In the genomic region with DNA sequence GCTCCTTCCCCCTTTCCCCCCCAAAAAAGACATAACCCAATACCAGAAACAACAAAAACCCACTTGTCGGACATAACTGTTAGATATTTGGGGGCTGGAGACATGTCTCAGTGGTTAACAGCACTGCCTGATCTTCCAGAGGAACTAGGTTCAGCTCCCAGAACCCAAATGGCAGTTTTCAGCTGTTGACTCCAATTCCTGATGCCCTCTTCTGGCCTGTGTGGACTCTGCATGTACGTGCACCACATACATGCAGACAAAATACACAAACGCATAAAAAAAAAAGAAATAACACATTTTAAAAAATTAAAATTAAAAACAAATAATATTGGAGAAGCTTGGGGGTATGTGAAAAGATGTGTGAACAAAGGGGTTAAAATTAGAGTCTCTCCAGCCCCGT, we compare ENCODE assay signal across 9 mouse cellular contexts. TPM values are rescaled to one million over a fixed set of nuclear protein-coding genes. Genes with fewer than 3 reads are reported as not detected.
DNase-seq lines count a peak whose midpoint lies in the region; ATAC-seq and TF ChIP-seq lines count a peak whose summit lies in the region.
"Had no signal": no experiment of that assay in that cellular context is flagged by ENCODE, and none has a peak within 500 bp of the region (broad histone marks: within the 10 kb centered on the region; RNA-seq: fewer than 3 reads in every experiment).

No protein-coding gene starts in this region.

- no peak for ATAC-seq in heart, postnatal 0 days (ENCODE audit: insufficient read depth, low read depth)
- ATAC-seq in intestine, embryonic 16.5 days: no peak

- H3K27ac ChIP-seq in heart, adult 2 months: no peak overlapping the region
- H3K27ac ChIP-seq in heart, embryonic 10.5 days: no peak overlapping the region
- no peak overlapping the region for H3K27ac ChIP-seq in heart, postnatal 0 days (ENCODE audit: low read depth)
- no peak overlapping the region for H3K27ac ChIP-seq in intestine, embryonic 16.5 days (ENCODE audit: low read length)
- H3K27ac ChIP-seq: neural tube, embryonic 13.5 days had no signal

- no peaks in the 10 kb centered on the region for H3K79me2 ChIP-seq in heart, adult 2 months (replicated peaks; ENCODE audit: control insufficient read depth, insufficient read depth, low read length)

- WGBS in heart, adult 2 months: 91% methylated on average over 4 of the region's 4 CpGs
- 86% methylated on average over 4 of the region's 4 CpGs for WGBS in heart, embryonic 10.5 days
- 92% methylated on average over 4 of the region's 4 CpGs for WGBS in heart, postnatal 0 days
- WGBS in intestine, embryonic 16.5 days: 88% methylated on average over 4 of the region's 4 CpGs

- no peaks in the 10 kb centered on the region; the same call in 1 of the 2 replicates for H3K4me1 ChIP-seq in heart, adult 2 months (ENCODE audit: control insufficient read depth, insufficient read depth, low read length)
- H3K4me1 ChIP-seq in heart, embryonic 10.5 days: 0 out of 2 replicates have a peak, but pooled peaks cover 7% of the 10 kb centered on the region
- H3K4me1 ChIP-seq in heart, postnatal 0 days (ENCODE audit: control insufficient read depth, insufficient read depth): no peaks in the 10 kb centered on the region
- H3K4me1 ChIP-seq in intestine, embryonic 16.5 days (ENCODE audit: control insufficient read depth, insufficient read depth, low read length): no peaks in the 10 kb centered on the region
- H3K4me1 ChIP-seq: neural tube, embryonic 13.5 days had no signal

- no peaks in the 10 kb centered on the region for H3K27me3 ChIP-seq in heart, adult 2 months (ENCODE audit: control insufficient read depth, insufficient read depth, low read length)
- H3K27me3 ChIP-seq in heart, embryonic 10.5 days (ENCODE audit: insufficient read depth, poor library complexity, severe bottlenecking): no peaks in the 10 kb centered on the region
- H3K27me3 ChIP-seq in heart, postnatal 0 days (ENCODE audit: control insufficient read depth, insufficient read depth, low read length): no peaks in the 10 kb centered on the region
- no peaks in the 10 kb centered on the region for H3K27me3 ChIP-seq in intestine, embryonic 16.5 days (replicated peaks; ENCODE audit: control insufficient read depth, insufficient read depth, low read length)
- H3K27me3 ChIP-seq: neural tube, embryonic 13.5 days had no signal

- no peak overlapping the region for H3K4me2 ChIP-seq in heart, postnatal 0 days (ENCODE audit: low read depth, low read length)
- no peak overlapping the region for H3K4me2 ChIP-seq in intestine, embryonic 16.5 days (ENCODE audit: low read depth, low read length)
- H3K4me2 ChIP-seq: neural tube, embryonic 13.5 days had no signal

- no peak for TF ChIP-seq EP300 in heart, adult 2 months (IDR thresholded peaks at IDR 0.05; ENCODE audit: insufficient read depth, low read depth, low read length)
- TF ChIP-seq EP300 in heart, postnatal 0 days (IDR thresholded peaks at IDR 0.05; ENCODE audit: low read depth): no peak

- no peak overlapping the region for H3K4me3 ChIP-seq in heart, adult 2 months
- no peak overlapping the region for H3K4me3 ChIP-seq in heart, embryonic 10.5 days
- no peak overlapping the region for H3K4me3 ChIP-seq in heart, postnatal 0 days (ENCODE audit: low read depth, low read length)
- H3K4me3 ChIP-seq in intestine, embryonic 16.5 days (ENCODE audit: low read length): no peak overlapping the region
- H3K4me3 ChIP-seq: neural tube, embryonic 13.5 days had no signal

- intact Hi-C loops in heart, adult 2 months (cut with DNase I): loop anchor here (1.0 kb wide), 1 partner anchor 84 kb away; no protein-coding TSS in a partner anchor

- H3K36me3 ChIP-seq in heart, adult 2 months (ENCODE audit: control insufficient read depth, insufficient read depth, low read length): no peaks in the 10 kb centered on the region; the same call in none of the 2 replicates
- H3K36me3 ChIP-seq in heart, embryonic 10.5 days: peaks cover 38% of the 10 kb centered on the region
- peaks cover 34% of the 10 kb centered on the region for H3K36me3 ChIP-seq in heart, postnatal 0 days (replicated peaks; ENCODE audit: control insufficient read depth, insufficient read depth, low read length)
- no peaks in the 10 kb centered on the region; the same call in 1 of the 2 replicates for H3K36me3 ChIP-seq in intestine, embryonic 16.5 days (ENCODE audit: control insufficient read depth, insufficient read depth, low read length)

- H3K9me3 ChIP-seq in heart, embryonic 10.5 days: no peaks in the 10 kb centered on the region
- no peaks in the 10 kb centered on the region for H3K9me3 ChIP-seq in heart, postnatal 0 days (replicated peaks; ENCODE audit: control insufficient read depth, low read length)
- H3K9me3 ChIP-seq in intestine, embryonic 16.5 days (ENCODE audit: control insufficient read depth, low read length): no peaks in the 10 kb centered on the region
- H3K9me3 ChIP-seq: neural tube, embryonic 13.5 days had no signal

- H3K9ac ChIP-seq in heart, adult 2 months (ENCODE audit: low read depth, low read length): no peak overlapping the region
- no peak overlapping the region for H3K9ac ChIP-seq in heart, postnatal 0 days (replicated peaks; ENCODE audit: low read depth, low read length)
- no peak overlapping the region for H3K9ac ChIP-seq in intestine, embryonic 16.5 days (ENCODE audit: low read depth, low read length)
- H3K9ac ChIP-seq: neural tube, embryonic 13.5 days had no signal

- TF ChIP-seq CTCF in heart, adult 2 months (IDR thresholded peaks at IDR 0.05): peak; percentile 75
- peak; percentile 53 for TF ChIP-seq CTCF in heart, postnatal 0 days (IDR thresholded peaks at IDR 0.05; ENCODE audit: low read depth)

- no peak for TF ChIP-seq POLR2A in heart, adult 2 months (IDR thresholded peaks at IDR 0.05; ENCODE audit: insufficient read depth, low read depth, low read length)

- peak; percentile 9 to 34 for DNase-seq in heart, adult 2 months
- DNase-seq in heart, embryonic 10.5 days (ENCODE audit: low spot score): no peak
- DNase-seq in 416B (ENCODE audit: low read depth) (peak; percentile 62), ZHBTc4 (ENCODE audit: low read depth, low spot score) (peak; percentile 28)
- no peak for DNase-seq in heart, postnatal 0 days (ENCODE audit: low spot score)
- peak; percentile 20 for DNase-seq in retina, postnatal 1 day
- no peak for DNase-seq in urinary bladder, adult 18-20 months (ENCODE audit: low spot score in 2 of 2)

RNA-seq across cellular contexts. Expression of a gene that starts 54.5 kb away (rescaled TPM):
- total RNA-seq in heart, adult 2 months (2021): 10 to 100 TPM; 10.6 to 24.6 TPM
- polyA plus RNA-seq in heart, adult 2 months (2012; rRNA removed): 5.2 and 6.1 TPM in 2 replicates
- polyA plus RNA-seq in heart, embryonic 10.5 days (2016; fragmentation: Nextera tagmentation; extraction: Ambion mirVana): 4.6 and 6.7 TPM in 2 replicates
- total RNA-seq in heart, postnatal 0 days (2014; rRNA removed; ENCODE audit: low replicate concordance): 7.3 and 7.7 TPM in 2 replicates
- polyA plus RNA-seq in heart, postnatal 0 days (2015; fragmentation: Nextera tagmentation; extraction: Ambion mirVana): 2.3 and 2.4 TPM in 2 replicates
- polyA plus RNA-seq in intestine, embryonic 16.5 days (2015; fragmentation: Nextera tagmentation; extraction: Ambion mirVana): 2.9 TPM in 2 replicates

Comparison
In these comparisons a context has a peak if more than half of its experiments do, and no peak if none do; other contexts are left out.
1. DNase-seq: peak in heart, adult 2 months (2 of 2), 416B (single experiment), ZHBTc4 (single experiment) and retina, postnatal 1 day (single experiment); none in heart, embryonic 10.5 days (single experiment), heart, postnatal 0 days (single experiment) and urinary bladder, adult 18-20 months (0 of 2).